Mouse (Mus musculus) thymus, postnatal 25 days (tissue): ENCODE data around the gene Fam71e1.

Experiments
- DNase-seq: peaks from one replicate; pipeline ENCODE4 v3.0.0; 2022

Gene Fam71e1

DNA sequence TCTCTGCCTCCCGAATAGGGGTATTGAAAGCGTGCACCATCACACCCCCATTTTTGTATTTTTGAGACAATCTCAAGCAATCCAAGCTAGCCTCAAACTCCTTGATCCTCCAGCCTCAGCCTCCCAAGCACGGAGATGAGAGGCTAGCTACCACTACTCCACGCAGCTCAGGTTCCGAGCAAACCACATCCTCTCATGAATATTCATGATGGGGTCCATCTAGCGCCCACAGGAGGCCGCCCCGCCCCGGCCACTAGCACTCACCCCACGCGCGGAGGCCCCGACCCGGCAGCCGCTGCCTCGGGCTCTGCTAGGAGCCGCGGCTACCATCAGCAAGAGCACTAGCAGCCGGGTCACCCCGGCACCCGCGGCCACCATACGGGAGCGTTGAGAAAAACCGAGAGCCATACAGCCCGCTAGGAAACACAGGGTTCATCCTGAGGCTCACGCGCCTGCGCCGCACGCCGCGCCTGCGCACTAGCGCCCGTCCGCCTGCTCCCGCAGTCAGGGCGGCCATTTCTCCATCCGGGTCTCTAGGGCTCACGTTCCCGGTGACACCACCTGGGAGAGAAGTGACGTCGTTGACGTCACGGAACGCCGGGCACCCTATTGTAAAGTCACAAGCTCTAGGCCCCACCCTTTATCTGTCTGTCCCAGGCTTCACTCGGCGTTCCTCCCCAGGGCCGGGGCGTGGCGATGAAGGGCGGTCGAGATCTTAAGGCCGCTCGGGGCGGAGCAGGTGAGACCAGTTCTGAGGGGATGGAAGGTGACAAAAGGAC is at the start of gene Fam71e1, which contains the start of gene Emc10:
Fam71e1 (plus strand) TSS at position 590 of the 779 bp plus-strand sequence.
Emc10 (minus strand) TSS at position 538 of the 779 bp plus-strand sequence.
- DNase-seq = peak; percentile 98

DNA sequence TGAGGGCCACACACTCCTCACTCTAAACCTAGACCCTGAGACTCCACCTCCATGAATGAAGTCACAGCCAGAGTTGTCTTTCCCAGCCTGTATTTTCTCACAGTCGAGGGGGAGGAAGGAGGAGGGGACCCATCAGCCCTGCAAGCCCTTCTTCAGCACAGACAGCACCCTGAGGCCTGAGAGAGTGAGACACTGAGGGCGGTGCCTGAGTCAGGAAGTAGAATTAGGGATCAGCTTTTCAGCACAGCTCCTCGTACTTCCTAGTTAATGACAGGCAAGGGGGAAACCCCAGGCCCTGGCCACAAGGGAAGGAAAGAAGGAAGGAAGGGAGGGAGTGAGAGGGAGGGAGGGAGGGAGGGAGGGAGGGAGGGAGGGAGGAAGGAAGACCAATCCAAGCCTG is 43.1 kb upstream of the Fam71e1 start:
- no peak for DNase-seq

DNA sequence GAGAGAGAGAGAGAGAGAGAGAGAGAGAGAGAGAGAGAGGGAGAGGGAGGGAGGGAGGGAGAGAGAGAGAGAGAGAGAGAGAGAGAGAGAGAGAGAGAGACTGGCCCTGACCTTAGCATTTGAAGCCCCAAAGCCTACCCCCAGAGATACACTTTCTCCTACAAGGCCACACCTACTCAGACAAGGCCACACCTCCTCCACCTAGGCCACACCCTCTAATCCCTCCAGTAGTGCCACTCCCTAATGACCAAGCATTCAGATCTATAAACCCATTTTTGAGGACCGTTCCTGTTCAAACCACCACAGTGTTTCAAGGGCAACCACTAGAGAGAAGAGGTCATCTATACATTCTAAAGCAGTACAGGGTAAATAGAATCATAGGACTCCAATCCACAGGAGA is 40.1 kb upstream of the Fam71e1 start:
- DNase-seq = no peak

DNA sequence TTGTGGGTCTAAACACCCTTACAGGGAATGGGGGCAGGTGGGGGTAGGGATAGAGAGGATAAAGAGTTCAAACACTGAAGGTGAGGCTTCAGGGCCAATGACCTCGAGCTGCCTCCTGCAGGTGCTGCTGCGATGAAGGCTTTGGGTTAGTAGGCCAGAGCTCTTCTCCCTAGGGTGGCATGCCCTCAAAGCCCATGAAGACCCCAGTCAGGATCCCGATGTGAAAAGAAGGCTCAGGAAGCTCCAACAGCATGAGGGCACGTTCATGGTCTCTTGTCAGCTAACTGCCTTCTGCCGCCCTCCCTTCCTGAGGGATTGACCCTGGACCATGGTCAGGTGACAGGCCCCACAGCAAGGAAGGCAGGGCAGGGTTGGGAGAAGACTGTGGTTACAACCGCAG is 36.3 kb upstream of the Fam71e1 start:
- no peak for DNase-seq

DNA sequence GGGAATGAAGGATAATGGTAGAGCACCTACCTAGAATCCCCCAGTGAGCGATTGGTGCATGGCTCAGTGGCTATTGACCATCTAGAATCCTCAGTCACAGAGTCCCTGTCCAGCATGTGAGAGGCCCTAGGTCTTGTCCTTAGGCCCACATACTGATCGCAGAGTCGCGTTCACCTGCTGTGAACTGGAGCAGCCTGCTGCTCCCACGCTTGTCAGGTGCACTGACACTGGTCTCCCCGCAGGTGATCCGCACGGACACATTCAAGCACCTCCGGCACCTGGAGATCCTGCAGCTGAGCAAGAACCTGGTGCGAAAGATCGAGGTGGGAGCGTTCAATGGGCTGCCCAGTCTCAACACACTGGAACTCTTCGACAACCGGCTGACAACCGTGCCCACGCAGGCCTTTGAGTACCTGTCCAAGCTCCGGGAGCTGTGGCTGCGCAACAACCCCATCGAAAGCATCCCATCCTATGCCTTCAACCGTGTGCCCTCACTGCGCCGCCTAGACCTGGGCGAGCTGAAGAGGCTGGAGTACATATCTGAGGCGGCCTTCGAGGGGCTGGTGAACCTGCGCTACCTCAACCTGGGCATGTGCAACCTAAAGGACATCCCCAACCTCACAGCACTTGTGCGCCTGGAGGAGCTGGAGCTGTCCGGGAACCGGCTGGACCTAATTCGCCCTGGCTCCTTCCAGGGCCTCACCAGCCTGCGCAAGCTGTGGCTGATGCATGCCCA is 35.4 kb upstream of the Fam71e1 start:
- DNase-seq = no peak

DNA sequence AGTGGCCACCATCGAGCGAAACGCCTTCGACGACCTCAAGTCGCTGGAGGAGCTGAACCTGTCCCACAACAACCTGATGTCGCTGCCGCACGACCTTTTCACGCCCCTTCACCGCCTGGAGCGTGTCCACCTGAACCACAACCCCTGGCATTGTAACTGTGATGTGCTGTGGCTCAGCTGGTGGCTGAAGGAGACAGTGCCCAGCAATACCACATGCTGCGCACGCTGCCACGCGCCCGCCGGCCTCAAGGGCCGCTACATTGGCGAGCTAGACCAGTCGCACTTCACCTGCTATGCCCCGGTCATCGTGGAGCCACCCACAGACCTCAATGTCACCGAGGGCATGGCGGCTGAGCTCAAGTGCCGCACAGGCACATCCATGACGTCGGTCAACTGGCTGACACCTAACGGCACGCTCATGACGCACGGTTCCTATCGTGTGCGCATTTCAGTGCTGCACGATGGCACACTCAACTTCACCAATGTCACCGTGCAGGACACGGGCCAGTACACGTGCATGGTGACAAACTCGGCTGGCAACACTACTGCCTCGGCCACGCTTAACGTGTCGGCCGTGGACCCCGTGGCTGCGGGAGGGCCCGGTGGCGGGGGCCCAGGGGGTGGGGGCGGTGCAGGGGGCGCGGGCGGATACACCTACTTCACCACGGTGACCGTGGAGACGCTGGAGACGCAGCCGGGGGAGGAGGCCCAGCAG is 34.7 kb upstream of the Fam71e1 start:
- DNase-seq = no peak

DNA sequence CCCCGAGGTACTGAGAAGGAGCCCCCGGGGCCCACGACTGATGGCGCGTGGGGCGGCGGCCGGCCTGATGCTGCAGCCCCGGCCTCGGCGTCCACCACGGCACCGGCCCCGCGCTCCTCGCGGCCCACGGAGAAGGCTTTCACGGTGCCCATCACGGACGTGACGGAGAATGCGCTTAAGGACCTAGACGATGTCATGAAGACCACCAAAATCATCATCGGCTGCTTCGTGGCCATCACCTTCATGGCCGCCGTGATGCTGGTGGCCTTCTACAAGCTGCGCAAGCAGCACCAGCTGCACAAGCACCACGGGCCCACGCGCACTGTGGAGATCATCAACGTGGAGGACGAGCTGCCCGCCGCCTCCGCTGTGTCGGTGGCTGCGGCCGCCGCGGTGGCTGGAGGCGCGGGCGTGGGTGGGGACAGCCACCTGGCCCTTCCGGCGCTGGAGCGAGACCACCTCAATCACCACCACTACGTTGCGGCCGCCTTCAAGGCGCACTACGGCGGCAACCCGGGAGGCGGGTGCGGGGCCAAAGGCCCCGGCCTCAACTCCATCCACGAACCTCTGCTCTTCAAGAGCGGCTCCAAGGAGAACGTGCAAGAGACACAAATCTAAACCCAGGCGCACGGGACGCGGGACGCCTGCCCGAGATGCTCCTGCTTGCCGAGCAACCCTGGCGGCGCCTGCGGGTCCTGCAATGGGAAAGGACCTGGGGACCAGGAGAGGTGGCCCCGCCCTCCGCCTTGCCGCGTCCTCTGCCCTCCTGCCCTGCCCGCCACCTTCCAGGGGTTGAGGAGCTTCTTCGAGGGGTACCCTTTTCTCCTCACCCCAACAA is 33.9 kb upstream of the Fam71e1 start:
- peak; percentile 40 for DNase-seq

DNA sequence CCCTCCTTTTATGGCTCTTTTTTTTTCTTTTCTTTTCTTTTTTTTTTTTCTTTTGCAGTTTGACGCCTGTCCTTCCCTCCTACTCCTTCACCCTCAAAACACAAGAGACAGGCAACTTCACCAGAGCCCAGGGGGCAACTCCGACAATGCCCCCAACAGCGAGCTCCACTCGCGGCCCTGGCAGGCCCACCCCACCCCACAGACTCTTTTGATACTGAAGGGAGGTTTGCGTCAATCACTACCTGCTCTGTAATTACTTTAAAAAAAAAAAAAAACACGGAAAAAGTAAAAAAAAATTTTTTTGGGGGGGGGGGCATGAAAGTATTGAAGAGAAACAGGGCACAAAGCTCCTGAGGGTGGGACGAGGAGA is 33.3 kb upstream of the Fam71e1 start:
- DNase-seq = no peak

DNA sequence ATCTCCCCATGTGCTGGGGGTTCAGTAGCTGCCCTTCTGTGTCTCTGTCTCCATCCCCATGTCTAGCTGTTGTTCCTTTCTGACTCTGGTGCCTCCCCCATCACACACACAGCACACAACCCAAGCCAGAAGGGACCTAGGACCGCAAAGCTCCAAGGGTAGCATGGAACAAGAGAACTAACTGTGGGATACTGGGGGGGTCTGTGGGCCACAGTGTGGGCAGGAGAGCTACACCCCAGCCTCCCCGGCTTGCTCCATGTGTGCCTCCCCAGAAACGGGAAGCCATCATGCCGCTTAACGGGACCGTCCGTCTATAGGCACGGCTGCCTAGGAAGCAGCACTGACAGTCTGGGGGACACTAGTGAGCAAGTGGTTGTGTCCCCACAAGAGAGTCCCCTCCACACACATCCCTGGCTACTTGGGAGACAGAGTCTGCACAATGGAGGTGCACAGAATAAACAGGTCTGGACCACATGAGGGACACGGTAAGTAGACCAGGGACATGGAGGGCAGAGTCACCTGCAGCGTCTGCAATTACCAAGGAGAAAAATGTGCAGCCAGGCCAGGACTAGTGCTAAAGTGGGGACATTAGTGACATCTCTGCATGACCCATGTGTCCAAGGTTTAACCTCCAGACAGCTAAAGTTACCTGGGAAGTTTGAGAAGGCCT is 32.7 kb upstream of the Fam71e1 start:
- no peak for DNase-seq

DNA sequence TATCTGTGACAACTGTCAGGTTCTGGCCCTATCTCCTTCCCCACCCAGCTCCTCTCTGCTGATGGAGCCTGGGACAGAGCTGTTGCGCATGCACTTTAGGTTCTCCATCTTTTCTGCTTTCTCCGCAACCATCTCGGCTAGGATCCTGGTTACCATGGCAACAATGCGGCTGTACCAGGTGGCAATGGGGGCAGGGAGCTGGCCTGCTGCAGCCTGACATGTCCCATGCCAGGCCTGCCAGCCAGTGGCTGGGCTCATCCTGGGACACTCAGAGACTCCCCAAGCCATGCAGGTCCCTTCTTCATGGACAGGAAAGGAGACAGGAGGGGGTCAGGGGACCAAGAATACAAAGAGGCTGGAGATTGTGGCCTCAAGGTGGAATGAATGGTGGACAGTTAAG is 31.9 kb upstream of the Fam71e1 start:
- DNase-seq = no peak

DNA sequence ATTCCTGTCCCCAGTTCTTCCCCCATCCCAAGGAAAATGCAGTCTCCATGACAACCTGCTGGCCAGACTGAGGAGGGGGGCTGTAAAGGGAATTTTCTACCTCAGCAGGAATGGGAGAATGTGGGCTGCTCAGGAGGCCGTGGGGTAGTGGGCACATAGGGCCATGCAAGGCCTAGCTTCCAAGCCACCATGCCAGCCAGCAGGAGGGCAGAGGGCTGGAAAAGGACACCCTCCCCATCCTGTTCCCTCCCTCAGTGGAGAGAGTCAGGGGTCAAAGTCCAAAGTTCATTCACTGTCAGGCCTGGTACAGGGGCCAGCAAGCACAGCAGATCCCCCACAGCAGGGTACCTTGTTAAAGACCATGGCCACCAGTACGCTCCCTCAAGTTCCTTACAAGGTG is 31.3 kb upstream of the Fam71e1 start, which contains the start of gene Aspdh:
Aspdh (plus strand) TSS at position 281 of the 400 bp plus-strand sequence.
- no peak for DNase-seq

DNA sequence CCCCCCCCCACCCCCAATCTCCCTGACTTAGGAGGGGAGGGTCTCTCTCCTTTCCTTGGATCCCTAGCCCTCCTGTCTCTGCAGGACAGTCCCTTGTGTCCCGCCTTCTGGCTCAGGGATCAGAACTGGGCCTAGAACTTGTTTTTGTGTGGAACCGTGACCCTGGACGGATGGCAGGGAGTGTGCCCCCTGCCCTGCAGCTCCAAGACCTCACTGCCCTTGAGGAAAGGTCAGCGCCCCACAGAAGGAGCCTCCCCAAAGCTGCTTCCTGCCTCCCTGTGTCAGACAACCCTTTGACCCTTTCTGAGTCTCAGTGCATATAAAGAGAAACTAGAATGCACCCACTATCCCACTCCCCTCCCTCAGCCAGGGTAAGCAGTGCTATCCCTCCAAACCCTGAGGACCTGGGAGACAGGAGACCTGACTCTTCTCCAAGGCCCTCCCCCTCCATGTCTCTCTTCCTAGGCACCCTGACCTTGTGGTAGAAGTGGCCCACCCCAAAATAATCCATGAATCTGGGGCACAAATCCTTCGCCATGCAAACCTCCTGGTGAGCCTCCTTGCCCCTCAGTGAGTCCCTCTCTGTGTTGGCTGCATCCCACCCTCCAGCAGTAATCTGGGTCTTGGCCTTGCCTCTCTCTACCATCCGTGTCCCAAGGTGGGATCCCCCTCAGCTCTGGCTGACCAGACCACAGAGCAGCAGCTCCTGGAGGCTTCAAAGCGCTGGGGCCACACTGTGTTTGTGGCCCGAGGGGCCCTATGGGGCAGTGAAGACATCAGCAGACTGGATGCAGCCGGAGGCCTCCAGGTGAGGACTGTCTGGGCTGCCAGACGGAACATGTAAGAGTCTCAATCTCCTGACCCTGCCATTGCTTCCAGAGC is 30.1 kb upstream of the Fam71e1 start:
- no peak for DNase-seq

DNA sequence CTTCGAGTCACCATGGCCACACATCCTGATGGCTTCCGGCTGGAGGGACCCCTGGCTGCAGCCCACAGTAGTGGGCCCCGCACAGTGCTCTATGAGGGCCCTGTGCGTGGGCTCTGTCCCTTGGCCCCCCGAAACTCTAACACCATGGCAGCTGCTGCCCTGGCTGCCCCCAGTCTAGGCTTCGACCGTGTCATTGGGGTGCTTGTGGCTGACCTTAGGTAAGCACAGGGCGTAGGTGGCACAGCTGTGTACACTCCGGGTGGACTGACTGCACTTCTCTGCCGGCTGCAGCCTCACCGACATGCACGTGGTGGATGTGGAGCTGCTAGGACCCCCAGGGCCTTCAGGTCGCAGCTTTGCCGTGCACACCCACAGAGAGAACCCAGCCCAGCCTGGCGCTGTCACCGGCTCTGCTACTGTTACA is 29.5 kb upstream of the Fam71e1 start:
- DNase-seq = no peak

DNA sequence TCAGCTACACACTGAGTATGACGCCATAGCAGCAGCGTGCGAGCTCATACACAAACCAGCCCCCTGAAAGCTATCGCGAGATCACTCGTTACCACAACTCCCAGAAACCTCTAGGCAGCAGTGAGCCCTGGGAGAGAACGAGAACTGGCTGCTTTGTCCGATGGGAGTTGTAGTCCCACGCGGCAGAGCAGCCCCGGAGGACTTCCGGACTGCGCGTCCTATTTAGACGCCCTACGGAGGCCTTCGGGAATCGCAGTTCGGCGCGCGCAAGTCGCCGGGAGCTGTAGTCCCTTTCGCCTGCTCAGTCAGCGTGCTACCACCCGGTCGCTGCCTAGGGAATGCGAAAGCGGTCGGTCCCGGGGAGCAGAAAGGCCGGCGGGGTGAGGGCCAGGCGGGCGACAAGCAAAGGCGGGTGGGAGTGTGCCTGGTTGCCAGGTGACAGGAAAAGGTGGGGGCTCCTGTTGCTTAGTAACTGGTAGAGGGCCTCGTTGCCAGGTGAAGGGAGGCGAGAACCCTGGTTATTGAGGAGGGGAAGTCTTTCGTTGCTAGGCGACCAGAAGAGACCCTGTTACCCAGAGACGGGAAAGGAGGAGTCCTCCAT is 28.5 kb upstream of the Fam71e1 start, which contains the start of gene Josd2:
Josd2 (plus strand) TSS at position 170 of the 601 bp plus-strand sequence.
- peak; percentile 88 for DNase-seq

DNA sequence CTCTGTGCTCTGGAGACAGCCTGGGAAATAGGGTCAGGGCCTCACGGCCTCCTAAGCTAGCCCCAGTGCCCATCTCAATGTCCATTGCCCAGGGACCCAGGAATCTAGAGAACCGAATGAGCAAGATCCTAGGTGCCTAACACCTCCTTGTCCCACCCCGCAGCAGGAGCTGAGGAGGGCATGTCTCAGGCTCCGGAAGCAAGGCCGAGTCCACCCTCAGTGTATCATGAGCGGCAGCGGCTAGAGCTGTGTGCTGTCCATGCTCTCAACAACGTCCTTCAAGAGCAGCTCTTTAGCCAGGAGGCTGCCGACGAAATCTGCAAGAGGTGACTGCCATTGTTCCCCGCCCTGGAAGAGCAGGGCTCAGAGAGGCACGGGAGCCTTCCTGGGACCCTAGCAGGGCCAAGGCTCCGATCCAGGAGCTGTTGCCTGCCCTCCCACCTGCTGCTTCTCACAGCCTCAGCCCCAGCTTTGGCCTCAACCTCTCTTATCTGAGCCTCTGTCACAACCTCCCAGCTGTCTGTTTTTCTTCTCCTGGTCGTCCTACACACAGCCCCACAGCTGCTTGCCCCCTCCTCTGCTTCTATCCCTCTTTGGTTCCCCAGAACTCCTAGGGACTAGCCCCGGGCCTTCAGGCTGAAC is 27.6 kb upstream of the Fam71e1 start:
- no peak for DNase-seq

DNA sequence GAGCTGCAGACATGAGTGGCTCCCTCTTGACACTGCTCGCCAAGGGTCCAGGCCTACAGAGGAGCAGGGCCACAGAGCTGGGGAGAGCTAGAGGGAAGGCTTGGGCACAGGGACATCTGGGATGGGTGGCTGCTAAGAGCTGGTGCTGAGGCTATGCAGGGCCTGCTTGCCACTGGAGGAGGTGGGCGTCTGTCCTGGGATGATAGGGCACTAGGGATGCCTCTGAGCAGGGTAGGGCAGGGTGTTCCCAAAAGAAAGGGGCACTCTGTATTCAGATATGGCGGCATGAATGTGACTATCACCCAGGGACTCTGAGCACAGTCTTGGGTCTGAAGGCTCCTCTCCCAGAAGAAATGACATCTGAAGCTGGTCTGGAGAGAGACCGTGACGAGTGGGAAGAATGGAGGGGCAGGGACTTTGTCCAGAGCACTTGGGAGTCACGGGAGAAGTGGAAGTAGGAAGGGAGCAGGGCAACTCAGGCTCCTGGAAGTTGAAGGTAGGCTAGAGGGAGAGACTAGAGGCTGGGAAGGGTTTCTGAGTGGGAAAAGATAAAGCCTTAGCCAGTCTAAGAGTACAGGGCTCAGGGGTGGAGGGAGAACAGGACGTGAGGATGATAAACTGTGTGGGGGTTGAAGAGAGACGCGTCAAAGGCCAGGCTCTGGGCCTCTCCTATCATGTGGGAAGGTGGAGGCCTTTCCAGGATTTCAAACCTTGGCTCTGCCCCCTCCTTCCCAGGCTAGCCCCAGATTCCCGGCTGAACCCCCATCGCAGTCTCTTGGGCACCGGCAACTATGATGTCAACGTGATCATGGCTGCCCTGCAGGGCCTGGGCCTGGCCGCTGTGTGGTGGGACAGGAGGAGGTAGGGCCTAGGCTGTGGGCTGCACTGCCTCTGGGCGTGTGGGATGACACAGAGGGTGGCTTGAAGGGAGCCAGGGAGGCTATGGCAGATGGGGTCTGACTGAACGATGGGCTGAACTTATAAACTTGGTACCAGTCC is 26.4 kb upstream of the Fam71e1 start:
- DNase-seq = no peak

DNA sequence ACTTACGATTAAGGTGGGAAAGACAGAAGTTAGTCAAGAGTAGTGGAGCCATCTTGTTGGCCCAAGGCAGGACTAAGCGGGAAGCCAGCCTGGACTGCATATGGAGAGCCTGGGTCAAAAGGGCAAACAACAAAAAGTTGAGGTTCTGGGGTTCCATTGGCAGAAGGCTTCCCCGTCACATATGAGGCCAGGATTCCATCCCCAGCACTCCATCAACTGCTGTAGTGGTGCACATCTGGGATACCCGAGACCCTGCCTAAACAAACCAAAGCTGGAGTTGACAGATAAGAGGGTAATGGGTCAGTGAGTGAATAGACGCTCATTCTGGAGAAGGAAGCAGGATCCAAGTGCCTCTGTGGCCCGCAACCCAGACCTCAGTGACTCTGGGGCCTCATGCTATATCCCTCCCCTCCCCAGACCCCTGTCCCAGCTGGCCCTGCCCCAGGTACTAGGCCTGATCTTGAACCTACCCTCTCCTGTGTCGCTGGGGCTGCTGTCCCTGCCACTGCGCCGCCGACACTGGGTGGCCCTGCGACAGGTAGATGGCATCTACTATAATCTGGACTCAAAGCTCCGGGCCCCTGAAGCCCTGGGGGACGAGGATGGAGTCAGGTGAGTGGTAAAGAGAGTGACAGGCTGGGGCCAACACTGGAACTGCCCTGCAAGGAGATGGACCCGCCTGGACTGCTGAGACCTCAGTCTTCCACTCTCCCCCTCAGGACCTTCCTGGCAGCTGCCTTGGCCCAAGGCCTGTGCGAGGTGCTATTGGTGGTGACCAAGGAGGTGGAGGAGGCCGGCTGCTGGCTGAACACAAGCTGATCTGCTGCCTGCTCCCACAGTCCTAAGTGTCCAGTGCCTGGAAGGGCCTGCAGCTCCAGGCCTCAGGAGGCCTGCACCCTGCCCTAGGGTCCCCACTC is 25.4 kb upstream of the Fam71e1 start:
- DNase-seq = no peak
